In the genomic region with DNA sequence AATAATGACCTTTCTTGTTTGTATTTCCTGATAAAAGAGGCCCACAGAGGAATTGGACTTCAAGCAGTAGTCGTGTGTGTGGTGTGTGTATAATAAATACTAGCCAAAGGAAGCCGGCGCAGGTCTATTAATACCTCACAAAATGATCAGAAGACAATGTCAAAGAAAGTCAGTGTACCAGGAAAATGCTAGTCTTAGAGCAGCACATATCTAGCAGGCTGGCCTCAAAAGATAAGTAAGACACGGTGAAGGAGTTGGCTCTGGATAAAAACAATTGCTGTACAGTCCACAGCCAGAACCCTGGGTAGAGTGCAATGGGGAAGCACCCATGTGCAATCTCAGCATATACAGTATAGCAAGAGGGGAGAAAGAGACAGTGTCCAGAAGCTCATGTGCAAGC, we compare ENCODE assay signal across 17 mouse cellular contexts. TPM values are rescaled to one million over a fixed set of nuclear protein-coding genes. Genes with fewer than 3 reads are reported as not detected.
A peak's percentile ranks its signal among the peaks of the same experiment; 100 is the strongest.
DNase-seq lines count a peak whose midpoint lies in the region; ATAC-seq and TF ChIP-seq lines count a peak whose summit lies in the region.
"Had no signal": no experiment of that assay in that cellular context is flagged by ENCODE, and none has a peak within 500 bp of the region (broad histone marks: within the 10 kb centered on the region; RNA-seq: fewer than 3 reads in every experiment).

No protein-coding gene starts in this region.

- H3K4me2 ChIP-seq in hindbrain, embryonic 15.5 days: no peak overlapping the region
- no peak overlapping the region for H3K4me2 ChIP-seq in hindbrain, embryonic 12.5 days (replicated peaks)
- H3K4me2 ChIP-seq in liver, embryonic 14.5 days (ENCODE audit: low read depth): 0 out of 2 replicates have a peak overlapping the region, but pooled peaks have one; percentile 6
- H3K4me2 ChIP-seq in stomach, embryonic 15.5 days: no peak overlapping the region
- H3K4me2 ChIP-seq: embryonic facial prominence, embryonic 12.5 days; forebrain, embryonic 12.5 days; heart, embryonic 12.5 days; hindbrain, embryonic 13.5 days; limb, embryonic 15.5 days had no signal

- no peaks in the 10 kb centered on the region for H3K4me1 ChIP-seq in hindbrain, embryonic 15.5 days (replicated peaks)
- H3K4me1 ChIP-seq in hindbrain, embryonic 12.5 days: no peaks in the 10 kb centered on the region
- peaks cover 10 to 12% of the 10 kb centered on the region in 2 experiments for H3K4me1 ChIP-seq in liver, embryonic 14.5 days (replicated peaks; ENCODE audit: control insufficient read depth in 2 of 2, insufficient read depth in 2 of 2, low read length in 1 of 2)
- H3K4me1 ChIP-seq in stomach, embryonic 15.5 days: no peaks in the 10 kb centered on the region
- H3K4me1 ChIP-seq: embryonic facial prominence, embryonic 12.5 days; forebrain, embryonic 12.5 days; hindbrain, embryonic 13.5 days; limb, embryonic 15.5 days had no signal

- no peak overlapping the region for H3K4me3 ChIP-seq in hindbrain, embryonic 15.5 days
- no peak overlapping the region for H3K4me3 ChIP-seq in hindbrain, embryonic 12.5 days
- H3K4me3 ChIP-seq in liver, embryonic 14.5 days (ENCODE audit: insufficient read depth in 1 of 2, low read depth in 2 of 2, low read length in 2 of 2): no peak overlapping the region
- H3K4me3 ChIP-seq in stomach, embryonic 15.5 days (replicated peaks): no peak overlapping the region
- no peak overlapping the region for H3K4me3 ChIP-seq in gastrocnemius, adult 2 months
- H3K4me3 ChIP-seq: embryonic facial prominence, embryonic 12.5 days; forebrain, embryonic 12.5 days; heart, embryonic 12.5 days; hindbrain, embryonic 13.5 days; left cerebral cortex, adult 2 months; limb, embryonic 15.5 days had no signal

- TF ChIP-seq CTCF in liver, embryonic 14.5 days (IDR thresholded peaks at IDR 0.05; ENCODE audit: low read depth): no peak
- no peak for TF ChIP-seq CTCF in gastrocnemius, adult 2 months (IDR thresholded peaks at IDR 0.05)

- H3K27me3 ChIP-seq in hindbrain, embryonic 15.5 days: no peaks in the 10 kb centered on the region
- no peaks in the 10 kb centered on the region for H3K27me3 ChIP-seq in hindbrain, embryonic 12.5 days
- H3K27me3 ChIP-seq in liver, embryonic 14.5 days (ENCODE audit: control insufficient read depth, insufficient read depth, low read length): no peaks in the 10 kb centered on the region
- no peaks in the 10 kb centered on the region for H3K27me3 ChIP-seq in stomach, embryonic 15.5 days (replicated peaks)
- H3K27me3 ChIP-seq: embryonic facial prominence, embryonic 12.5 days; forebrain, embryonic 12.5 days; heart, embryonic 12.5 days; hindbrain, embryonic 13.5 days; limb, embryonic 15.5 days; Patski had no signal

- DNase-seq in liver, embryonic 14.5 days (ENCODE audit: low read depth in 3 of 3, low spot score in 3 of 3): no peak
- no peak for DNase-seq in lung, postnatal 36 days
- no peak for DNase-seq in gastrocnemius, adult 2 months
- no peak for DNase-seq in frontal cortex, postnatal 25 days (ENCODE audit: low spot score in 2 of 2)
- DNase-seq: gastrocnemius, postnatal 14 days; heart, adult 11 months had no signal

- WGBS in hindbrain, embryonic 15.5 days: 92% methylated on average over 4 of the region's 4 CpGs
- WGBS in hindbrain, embryonic 12.5 days: 86% methylated on average over 4 of the region's 4 CpGs
- 17% methylated on average over 4 of the region's 4 CpGs for WGBS in liver, embryonic 14.5 days (ENCODE audit: insufficient replicate concordance)
- 38% methylated on average over 4 of the region's 4 CpGs for WGBS in stomach, embryonic 15.5 days

- ATAC-seq in hindbrain, embryonic 15.5 days (ENCODE audit: low FRiP score, low read depth): 0 out of 2 replicates have a peak, but pooled peaks have one; percentile 8
- no peak for ATAC-seq in hindbrain, embryonic 12.5 days (ENCODE audit: low FRiP score)
- 0 out of 2 replicates have a peak, but pooled peaks have one; percentile 40 for ATAC-seq in erythroid progenitor cell, adult 5-6 weeks (replicated peaks; ENCODE audit: low FRiP score, poor library complexity, severe bottlenecking)
- ATAC-seq in liver, embryonic 14.5 days (ENCODE audit: insufficient read depth): peak; percentile 80
- ATAC-seq in stomach, embryonic 15.5 days (ENCODE audit: insufficient read depth, low FRiP score, low read depth): peak; percentile 56; the same call in 1 of the 2 replicates

- peak; percentile 36; the same call in 1 of the 2 replicates for TF ChIP-seq EP300 in liver, embryonic 14.5 days (IDR thresholded peaks at IDR 0.05; ENCODE audit: low read depth)

- no peak overlapping the region for H3K9ac ChIP-seq in hindbrain, embryonic 15.5 days
- no peak overlapping the region for H3K9ac ChIP-seq in hindbrain, embryonic 12.5 days
- no peak overlapping the region for H3K9ac ChIP-seq in liver, embryonic 14.5 days (replicated peaks)
- H3K9ac ChIP-seq in stomach, embryonic 15.5 days: no peak overlapping the region
- H3K9ac ChIP-seq: embryonic facial prominence, embryonic 12.5 days; forebrain, embryonic 12.5 days; heart, embryonic 12.5 days; hindbrain, embryonic 13.5 days; limb, embryonic 15.5 days had no signal

- no peak overlapping the region for H3K27ac ChIP-seq in hindbrain, embryonic 15.5 days (replicated peaks)
- H3K27ac ChIP-seq in hindbrain, embryonic 12.5 days: no peak overlapping the region
- no peak overlapping the region; the same call in 1 of the 2 replicates for H3K27ac ChIP-seq in liver, embryonic 14.5 days
- no peak overlapping the region for H3K27ac ChIP-seq in stomach, embryonic 15.5 days
- H3K27ac ChIP-seq in gastrocnemius, adult 2 months: no peak overlapping the region
- H3K27ac ChIP-seq: embryonic facial prominence, embryonic 12.5 days; forebrain, embryonic 12.5 days; hindbrain, embryonic 13.5 days; left cerebral cortex, adult 2 months; limb, embryonic 15.5 days had no signal

- H3K36me3 ChIP-seq in hindbrain, embryonic 15.5 days: peaks cover 37% of the 10 kb centered on the region
- peaks cover 49% of the 10 kb centered on the region for H3K36me3 ChIP-seq in hindbrain, embryonic 12.5 days
- peaks cover 9% of the 10 kb centered on the region for H3K36me3 ChIP-seq in liver, embryonic 14.5 days (replicated peaks; ENCODE audit: control insufficient read depth, insufficient read depth, low read depth)
- H3K36me3 ChIP-seq in stomach, embryonic 15.5 days: peaks cover 27% of the 10 kb centered on the region

- intact Hi-C loops in gastrocnemius, adult 2 months (cut with DNase I): no loop called here

- H3K9me3 ChIP-seq in hindbrain, embryonic 15.5 days: no peaks in the 10 kb centered on the region
- H3K9me3 ChIP-seq in hindbrain, embryonic 12.5 days (replicated peaks): no peaks in the 10 kb centered on the region
- H3K9me3 ChIP-seq in liver, embryonic 14.5 days (ENCODE audit: control insufficient read depth, low read length): no peaks in the 10 kb centered on the region
- H3K9me3 ChIP-seq in stomach, embryonic 15.5 days: no peaks in the 10 kb centered on the region
- H3K9me3 ChIP-seq: embryonic facial prominence, embryonic 12.5 days; forebrain, embryonic 12.5 days; heart, embryonic 12.5 days; hindbrain, embryonic 13.5 days; limb, embryonic 15.5 days had no signal

RNA-seq across cellular contexts. Expression of a gene that starts 18.3 kb away (rescaled TPM):
- polyA plus RNA-seq in hindbrain, embryonic 15.5 days (2015; fragmentation: Nextera tagmentation; extraction: Ambion mirVana): 26.5 and 31.3 TPM in 2 replicates
- 34.2 and 35.9 TPM in 2 replicates for polyA plus RNA-seq in hindbrain, embryonic 12.5 days (2016; fragmentation: Nextera tagmentation; extraction: Ambion mirVana)
- 3.4 and 8.6 TPM in 2 replicates for total RNA-seq in erythroid progenitor cell, adult 5-6 weeks (2015; ENCODE audit: low replicate concordance)
- total RNA-seq in erythroid progenitor cell, adult 5-6 weeks (2017; ENCODE audit: low replicate concordance): 2.0 and 4.1 TPM in 2 replicates
- polyA plus RNA-seq in liver, embryonic 14.5 days (2012; rRNA removed): 0.81 and 1.4 TPM in 2 replicates
- polyA plus RNA-seq in liver, embryonic 14.5 days (2014; fragmentation: Nextera tagmentation; extraction: Ambion mirVana): 2.6 and 2.7 TPM in 2 replicates
- polyA plus RNA-seq in stomach, embryonic 15.5 days (2015; fragmentation: Nextera tagmentation; extraction: Ambion mirVana): 17.5 and 18.1 TPM in 2 replicates
- total RNA-seq in gastrocnemius, adult 2 months (2021): 1 to 10 TPM; 3.7 to 6.9 TPM

RNA-seq across cellular contexts. Expression of a gene that starts 20.6 kb away (rescaled TPM):
- polyA plus RNA-seq in hindbrain, embryonic 15.5 days (2015; fragmentation: Nextera tagmentation; extraction: Ambion mirVana): 81.4 and 82.6 TPM in 2 replicates
- 93.8 and 95.8 TPM in 2 replicates for polyA plus RNA-seq in hindbrain, embryonic 12.5 days (2016; fragmentation: Nextera tagmentation; extraction: Ambion mirVana)
- 14.7 and 16.6 TPM in 2 replicates for total RNA-seq in erythroid progenitor cell, adult 5-6 weeks (2015; ENCODE audit: low replicate concordance)
- total RNA-seq in erythroid progenitor cell, adult 5-6 weeks (2017; ENCODE audit: low replicate concordance): 5.7 and 12.6 TPM in 2 replicates
- 5.3 and 7.7 TPM in 2 replicates for polyA plus RNA-seq in liver, embryonic 14.5 days (2012; rRNA removed)
- polyA plus RNA-seq in liver, embryonic 14.5 days (2014; fragmentation: Nextera tagmentation; extraction: Ambion mirVana): 13.3 and 13.9 TPM in 2 replicates
- polyA plus RNA-seq in stomach, embryonic 15.5 days (2015; fragmentation: Nextera tagmentation; extraction: Ambion mirVana): 46.2 and 48.7 TPM in 2 replicates
- 10 to 100 TPM; 12.7 to 17.0 TPM for total RNA-seq in gastrocnemius, adult 2 months (2021)

RNA-seq across cellular contexts. Expression of a gene that starts 23.6 kb away (rescaled TPM):
- 313 and 320 TPM in 2 replicates for polyA plus RNA-seq in hindbrain, embryonic 15.5 days (2015; fragmentation: Nextera tagmentation; extraction: Ambion mirVana)
- 270 and 286 TPM in 2 replicates for polyA plus RNA-seq in hindbrain, embryonic 12.5 days (2016; fragmentation: Nextera tagmentation; extraction: Ambion mirVana)
- total RNA-seq in erythroid progenitor cell, adult 5-6 weeks (2015; ENCODE audit: low replicate concordance): 34.2 and 54.1 TPM in 2 replicates
- 10.1 and 22.2 TPM in 2 replicates for total RNA-seq in erythroid progenitor cell, adult 5-6 weeks (2017; ENCODE audit: low replicate concordance)
- 57.7 and 62.4 TPM in 2 replicates for polyA plus RNA-seq in liver, embryonic 14.5 days (2012; rRNA removed)
- 123 and 128 TPM in 2 replicates for polyA plus RNA-seq in liver, embryonic 14.5 days (2014; fragmentation: Nextera tagmentation; extraction: Ambion mirVana)
- polyA plus RNA-seq in stomach, embryonic 15.5 days (2015; fragmentation: Nextera tagmentation; extraction: Ambion mirVana): 270 and 287 TPM in 2 replicates
- total RNA-seq in gastrocnemius, adult 2 months (2021): 100 to 1,000 TPM in 1 of 2 experiments, 10 to 100 TPM in 1; 97.7 to 111 TPM

RNA-seq across cellular contexts. Expression of a gene that starts 34.5 kb away (rescaled TPM):
- polyA plus RNA-seq in hindbrain, embryonic 15.5 days (2015; fragmentation: Nextera tagmentation; extraction: Ambion mirVana): 24.7 and 26.2 TPM in 2 replicates
- polyA plus RNA-seq in hindbrain, embryonic 12.5 days (2016; fragmentation: Nextera tagmentation; extraction: Ambion mirVana): 25.7 and 28.6 TPM in 2 replicates
- 9.6 and 16.2 TPM in 2 replicates for total RNA-seq in erythroid progenitor cell, adult 5-6 weeks (2015; ENCODE audit: low replicate concordance)
- 18.1 and 19.4 TPM in 2 replicates for total RNA-seq in erythroid progenitor cell, adult 5-6 weeks (2017; ENCODE audit: low replicate concordance)
- 10.3 and 10.8 TPM in 2 replicates for polyA plus RNA-seq in liver, embryonic 14.5 days (2012; rRNA removed)
- polyA plus RNA-seq in liver, embryonic 14.5 days (2014; fragmentation: Nextera tagmentation; extraction: Ambion mirVana): 3.9 and 4.6 TPM in 2 replicates
- 23.4 and 23.9 TPM in 2 replicates for polyA plus RNA-seq in stomach, embryonic 15.5 days (2015; fragmentation: Nextera tagmentation; extraction: Ambion mirVana)
- 10 to 100 TPM in 1 of 2 experiments, 1 to 10 TPM in 1; 8.4 to 10.3 TPM for total RNA-seq in gastrocnemius, adult 2 months (2021)

RNA-seq across cellular contexts. Expression of a gene that starts 35.0 kb away (rescaled TPM):
- polyA plus RNA-seq in hindbrain, embryonic 15.5 days (2015; fragmentation: Nextera tagmentation; extraction: Ambion mirVana): 85.4 and 94.5 TPM in 2 replicates
- polyA plus RNA-seq in hindbrain, embryonic 12.5 days (2016; fragmentation: Nextera tagmentation; extraction: Ambion mirVana): 179 and 180 TPM in 2 replicates
- 218 and 223 TPM in 2 replicates for total RNA-seq in erythroid progenitor cell, adult 5-6 weeks (2015; ENCODE audit: low replicate concordance)
- total RNA-seq in erythroid progenitor cell, adult 5-6 weeks (2017; ENCODE audit: low replicate concordance): 304 and 424 TPM in 2 replicates
- polyA plus RNA-seq in liver, embryonic 14.5 days (2012; rRNA removed): 96.1 and 116 TPM in 2 replicates
- polyA plus RNA-seq in liver, embryonic 14.5 days (2014; fragmentation: Nextera tagmentation; extraction: Ambion mirVana): 182 and 200 TPM in 2 replicates
- polyA plus RNA-seq in stomach, embryonic 15.5 days (2015; fragmentation: Nextera tagmentation; extraction: Ambion mirVana): 150 and 155 TPM in 2 replicates
- 1 to 10 TPM; 8.6 to 9.0 TPM for total RNA-seq in gastrocnemius, adult 2 months (2021)
